Mouse (Mus musculus) midbrain, embryonic 11.5 days (tissue): Measurements from ENCODE around the gene Foxo3. TPM values are rescaled to one million over a fixed set of nuclear protein-coding genes. Genes with fewer than 3 reads are reported as not detected.

Source experiments
- ATAC-seq: fragments of 200-750 bp; cut with Nextera tagmentation; 2 replicates; pipeline ENCODE4 v1.8.0; 2017; ENCODE audit warnings: moderate TSS enrichment, moderate library complexity; ENCODE audit not compliant: low FRiP score
- DNase-seq: peaks from one replicate; pipeline ENCODE4 v3.0.0; 2015; ENCODE audit warnings: low spot score; ENCODE audit errors: missing footprints
- H3K27ac ChIP-seq: fragments of 300-500 bp; sonication (generic); 2 replicates; pipeline ENCODE4 v1.5.1; 2014; ENCODE audit warnings: low read depth, low read length
- H3K27me3 ChIP-seq: fragments of 300-500 bp; sonication (generic); 2 replicates; pipeline ENCODE4 v1.6.1; 2014; ENCODE audit warnings: mild to moderate bottlenecking, low read length, moderate library complexity, mixed read lengths; ENCODE audit not compliant: control insufficient read depth, insufficient read depth
- H3K36me3 ChIP-seq: fragments of 300-500 bp; sonication (generic); 2 replicates; pipeline ENCODE4 v1.6.1; 2014; ENCODE audit warnings: mild to moderate bottlenecking, low read length, moderate library complexity, mixed read lengths; ENCODE audit not compliant: control insufficient read depth, insufficient read depth
- H3K4me1 ChIP-seq: fragments of 300-500 bp; sonication (generic); 2 replicates; pipeline ENCODE4 v1.6.1; 2014; ENCODE audit warnings: low read length; ENCODE audit not compliant: control insufficient read depth, insufficient read depth
- H3K4me2 ChIP-seq: fragments of 300-500 bp; sonication (generic); 2 replicates; pipeline ENCODE4 v1.6.1; 2014; ENCODE audit warnings: mild to moderate bottlenecking, moderate library complexity
- H3K4me3 ChIP-seq: fragments of 300-500 bp; sonication (generic); 2 replicates; pipeline ENCODE4 v1.5.1; 2014; ENCODE audit warnings: low read depth, low read length
- H3K9ac ChIP-seq: fragments of 300-500 bp; sonication (generic); 2 replicates; pipeline ENCODE4 v1.6.1; 2014; ENCODE audit warnings: low read length
- H3K9me3 ChIP-seq: fragments of 300-500 bp; sonication (generic); 2 replicates; pipeline ENCODE4 v1.6.1; 2016; ENCODE audit warnings: low read length; ENCODE audit not compliant: control insufficient read depth
- WGBS: fragments of 180-500 bp; shearing (Covaris S2); extraction: QIAGEN DNeasy Blood & Tissue Kit; methylation state at CpG from one replicate; pipeline ENCODE4 v1.1.7; 2014; 5-methylcytosine and 5-hydroxymethylcytosine counted together
- polyA plus RNA-seq: library from polyadenylated mRNA; unstranded; fragments of >200 nt; fragmentation: Nextera tagmentation; extraction: Ambion mirVana; gene quantifications from 2 replicates; pipeline ENCODE4 v1.2.1, GENCODE M21; 2014

Gene Foxo3
- polyA plus RNA-seq, 1 experiment from 2014 or later = 4.0 TPM

- no peak for ATAC-seq
- no peaks in the 10 kb centered on the region for H3K9me3 ChIP-seq
- H3K27me3 ChIP-seq = peaks cover 3% of the 10 kb centered on the region; the same call in 1 of the 2 replicates
- H3K36me3 ChIP-seq = no peaks in the 10 kb centered on the region
- H3K9ac ChIP-seq = no peak overlapping the region
- no peak overlapping the region for H3K4me3 ChIP-seq
- no peak for DNase-seq
- no peak overlapping the region for H3K4me2 ChIP-seq
- 82% methylated on average over 13 of the region's 13 CpGs for WGBS
- no peak overlapping the region for H3K27ac ChIP-seq
- H3K4me1 ChIP-seq = no peaks in the 10 kb centered on the region
These were observed 86.7 kb downstream of the Foxo3 start for GRCm38 (mm10) chr10:42189674-42190434.

GRCm38 (mm10) chr10:42189037-42189436, 87.5 kb downstream of the Foxo3 start:
- Histone ChIP-seq H3K4me2 (no peak overlapping the region), H3K36me3 (no peaks in the 10 kb centered on the region), H3K27ac (no peak overlapping the region), H3K4me3 (no peak overlapping the region), H3K4me1 (no peaks in the 10 kb centered on the region), H3K9ac (no peak overlapping the region), H3K9me3 (no peaks in the 10 kb centered on the region), H3K27me3 (peaks cover 3% of the 10 kb centered on the region; the same call in 1 of the 2 replicates)
- ATAC-seq = no peak
- DNase-seq = no peak
- 92% methylated on average over 8 of the region's 8 CpGs for WGBS

GRCm38 (mm10) chr10:42188091-42188490, 88.5 kb downstream of the Foxo3 start:
- no peaks in the 10 kb centered on the region for H3K4me1 ChIP-seq
- no peak for DNase-seq
- H3K9me3 ChIP-seq = no peaks in the 10 kb centered on the region
- H3K27ac ChIP-seq = no peak overlapping the region
- ATAC-seq = no peak
- no peaks in the 10 kb centered on the region for H3K36me3 ChIP-seq
- 73% methylated on average over 9 of the region's 9 CpGs for WGBS
- H3K4me3 ChIP-seq = no peak overlapping the region
- H3K27me3 ChIP-seq = peaks cover 3% of the 10 kb centered on the region; the same call in 1 of the 2 replicates
- no peak overlapping the region for H3K4me2 ChIP-seq
- no peak overlapping the region for H3K9ac ChIP-seq

- Histone ChIP-seq H3K36me3 (no peaks in the 10 kb centered on the region), H3K9me3 (no peaks in the 10 kb centered on the region), H3K27ac (no peak overlapping the region), H3K9ac (no peak overlapping the region), H3K4me2 (no peak overlapping the region), H3K27me3 (no peaks in the 10 kb centered on the region), H3K4me3 (no peak overlapping the region), H3K4me1 (no peaks in the 10 kb centered on the region)
- DNase-seq = no peak
- 88% methylated on average over 9 of the region's 9 CpGs for WGBS
- no peak for ATAC-seq
These were observed 89.6 kb downstream of the Foxo3 start for GRCm38 (mm10) chr10:42186941-42187401.

- no peaks in the 10 kb centered on the region for H3K36me3 ChIP-seq
- H3K4me2 ChIP-seq = no peak overlapping the region
- no peak overlapping the region for H3K27ac ChIP-seq
- WGBS = 90% methylated on average over 8 of the region's 8 CpGs
- H3K9ac ChIP-seq = no peak overlapping the region
- no peak overlapping the region for H3K4me3 ChIP-seq
- ATAC-seq (no peak), DNase-seq (no peak)
- no peaks in the 10 kb centered on the region for H3K27me3 ChIP-seq
- no peaks in the 10 kb centered on the region for H3K9me3 ChIP-seq
- H3K4me1 ChIP-seq = no peaks in the 10 kb centered on the region
These were observed 96.2 kb downstream of the Foxo3 start for GRCm38 (mm10) chr10:42180333-42180732.

- 82% methylated on average over 11 of the region's 11 CpGs for whole genome bisulfite sequencing
- H3K9ac ChIP-seq = no peak overlapping the region
- no peaks in the 10 kb centered on the region for H3K36me3 ChIP-seq
- no peaks in the 10 kb centered on the region for H3K4me1 ChIP-seq
- ATAC-seq (no peak), DNase-seq (no peak)
- no peak overlapping the region for H3K27ac ChIP-seq
- no peaks in the 10 kb centered on the region for H3K9me3 ChIP-seq
- H3K27me3 ChIP-seq = no peaks in the 10 kb centered on the region
- no peak overlapping the region for H3K4me2 ChIP-seq
- no peak overlapping the region for H3K4me3 ChIP-seq
These were observed 97.8 kb downstream of the Foxo3 start for GRCm38 (mm10) chr10:42178751-42179150.

GRCm38 (mm10) chr10:42177771-42178674, 98.5 kb downstream of the Foxo3 start:
- WGBS = 92% methylated on average over 16 of the region's 16 CpGs

GRCm38 (mm10) chr10:42174283-42174682, 102.3 kb downstream of the Foxo3 start:
- no peak overlapping the region for H3K4me2 ChIP-seq
- no peaks in the 10 kb centered on the region for H3K36me3 ChIP-seq
- 92% methylated on average over 5 of the region's 5 CpGs for WGBS
- no peaks in the 10 kb centered on the region for H3K9me3 ChIP-seq
- H3K4me1 ChIP-seq = no peaks in the 10 kb centered on the region
- no peaks in the 10 kb centered on the region for H3K27me3 ChIP-seq
- DNase-seq (no peak), ATAC-seq (no peak)
- H3K9ac ChIP-seq = no peak overlapping the region
- H3K27ac ChIP-seq = no peak overlapping the region
- H3K4me3 ChIP-seq = no peak overlapping the region

More at GRCm38 (mm10) chr10:42177771-42178674, 98.5 kb downstream of the Foxo3 start:
- no peaks in the 10 kb centered on the region for H3K9me3 ChIP-seq
- no peak overlapping the region for H3K4me3 ChIP-seq
- DNase-seq (no peak), ATAC-seq (no peak)
- H3K36me3 ChIP-seq = no peaks in the 10 kb centered on the region
- no peaks in the 10 kb centered on the region for H3K27me3 ChIP-seq
- H3K27ac ChIP-seq = no peak overlapping the region
- no peak overlapping the region for H3K4me2 ChIP-seq
- no peak overlapping the region for H3K9ac ChIP-seq
- no peaks in the 10 kb centered on the region for H3K4me1 ChIP-seq

- DNase-seq (no peak), ATAC-seq (no peak)
- H3K4me1 ChIP-seq = no peaks in the 10 kb centered on the region
- H3K4me3 ChIP-seq = no peak overlapping the region
- H3K27ac ChIP-seq = no peak overlapping the region
- no peaks in the 10 kb centered on the region for H3K9me3 ChIP-seq
- H3K9ac ChIP-seq = no peak overlapping the region
- WGBS = 70% methylated on average over 1 of the region's 1 CpGs
- no peak overlapping the region for H3K4me2 ChIP-seq
- no peaks in the 10 kb centered on the region for H3K36me3 ChIP-seq
- no peaks in the 10 kb centered on the region for H3K27me3 ChIP-seq
These were observed 102.7 kb downstream of the Foxo3 start for GRCm38 (mm10) chr10:42173839-42174238.
